In genomic region chr4:139737035-139737434, GRCm38 (mm10) we compare ENCODE assay signal across 18 mouse cellular contexts.
A peak's percentile ranks its signal among the peaks of the same experiment; 100 is the strongest.
DNase-seq lines count a peak whose midpoint lies in the region; ATAC-seq and TF ChIP-seq lines count a peak whose summit lies in the region.
"Had no signal": no experiment of that assay in that cellular context is flagged by ENCODE, and none has a peak within 500 bp of the region (broad histone marks: within the 10 kb centered on the region; RNA-seq: fewer than 3 reads in every experiment).

No protein-coding gene starts in this region.

- peak; percentile 76 for DNase-seq in brain, adult 2 months (ENCODE audit: low read depth, low spot score)
- DNase-seq in frontal cortex, postnatal 36 days (ENCODE audit: low spot score in 2 of 2): peak; percentile 75 to 84
- DNase-seq in left cerebral cortex, adult 2 months (ENCODE audit: extremely low spot score in 1 of 2, low spot score in 2 of 2): peak; percentile 57 to 68
- DNase-seq in right cerebral cortex, postnatal 10 days (ENCODE audit: low spot score in 2 of 2): peak; percentile 82 to 90
- no peak for DNase-seq in thymus, adult 18-20 months
- DNase-seq in heart, embryonic 10.5 days (ENCODE audit: low spot score): no peak
- DNase-seq: cerebellum, adult 18-20 months; heart, postnatal 10 days; kidney, postnatal 25 days; lung, adult 2 months; thymus, postnatal 14 days had no signal

- WGBS in heart, embryonic 10.5 days: 86% methylated on average over 9 of the region's 9 CpGs

- H3K36me3 ChIP-seq in heart, embryonic 10.5 days: no peaks in the 10 kb centered on the region
- H3K36me3 ChIP-seq: embryonic facial prominence, embryonic 12.5 days; hindbrain, embryonic 15.5 days; limb, embryonic 15.5 days had no signal

- H3K27ac ChIP-seq in left cerebral cortex, adult 2 months: no peak overlapping the region; the same call in 1 of the 2 replicates
- H3K27ac ChIP-seq in heart, embryonic 10.5 days: no peak overlapping the region
- H3K27ac ChIP-seq: embryonic facial prominence, embryonic 12.5 days; hindbrain, embryonic 15.5 days; limb, embryonic 15.5 days; macrophage; midbrain, embryonic 12.5 days had no signal

- no peaks in the 10 kb centered on the region for H3K4me1 ChIP-seq in heart, embryonic 10.5 days
- H3K4me1 ChIP-seq: embryonic facial prominence, embryonic 12.5 days; hindbrain, embryonic 15.5 days; limb, embryonic 15.5 days; midbrain, embryonic 12.5 days had no signal

- intact Hi-C loops in left cerebral cortex, adult 2 months (cut with DNase I): no loop called here

- H3K27me3 ChIP-seq in heart, embryonic 10.5 days (ENCODE audit: insufficient read depth, poor library complexity, severe bottlenecking): peaks cover 38% of the 10 kb centered on the region
- H3K27me3 ChIP-seq: hindbrain, embryonic 15.5 days; limb, embryonic 15.5 days; midbrain, embryonic 12.5 days had no signal

- TF ChIP-seq CTCF in left cerebral cortex, adult 2 months (IDR thresholded peaks at IDR 0.05): no peak; the same call in 1 of the 2 replicates

- no peaks in the 10 kb centered on the region for H3K9me3 ChIP-seq in heart, embryonic 10.5 days
- H3K9me3 ChIP-seq: embryonic facial prominence, embryonic 12.5 days; hindbrain, embryonic 15.5 days; limb, embryonic 15.5 days; midbrain, embryonic 12.5 days had no signal

- H3K4me3 ChIP-seq in left cerebral cortex, adult 2 months: no peak overlapping the region
- no peak overlapping the region for H3K4me3 ChIP-seq in heart, embryonic 10.5 days
- H3K4me3 ChIP-seq: embryonic facial prominence, embryonic 12.5 days; hindbrain, embryonic 15.5 days; limb, embryonic 15.5 days; midbrain, embryonic 12.5 days had no signal

- no peak for ATAC-seq in monocyte, adult 5-6 weeks (replicated peaks; ENCODE audit: insufficient number of reproducible peaks, low FRiP score, low TSS enrichment, poor library complexity, severe bottlenecking)
- ATAC-seq: intestine, postnatal 0 days had no signal

Comparison
In these comparisons a context has a peak if more than half of its experiments do, and no peak if none do; other contexts are left out.
1. DNase-seq: peak in brain, adult 2 months (single experiment), frontal cortex, postnatal 36 days (2 of 2), left cerebral cortex, adult 2 months (2 of 2) and right cerebral cortex, postnatal 10 days (2 of 2); none in thymus, adult 18-20 months (0 of 2) and heart, embryonic 10.5 days (single experiment).